Mouse (Mus musculus) thymus, adult 18-20 months (tissue): ENCODE results near the gene Spi1.

Source experiments
- DNase-seq, 2 experiments: peaks; one replicate each; pipeline ENCODE4 v3.0.0; 2022; ENCODE audit warnings: mixed read lengths in 2 of 2

The Spi1 gene

DNA sequence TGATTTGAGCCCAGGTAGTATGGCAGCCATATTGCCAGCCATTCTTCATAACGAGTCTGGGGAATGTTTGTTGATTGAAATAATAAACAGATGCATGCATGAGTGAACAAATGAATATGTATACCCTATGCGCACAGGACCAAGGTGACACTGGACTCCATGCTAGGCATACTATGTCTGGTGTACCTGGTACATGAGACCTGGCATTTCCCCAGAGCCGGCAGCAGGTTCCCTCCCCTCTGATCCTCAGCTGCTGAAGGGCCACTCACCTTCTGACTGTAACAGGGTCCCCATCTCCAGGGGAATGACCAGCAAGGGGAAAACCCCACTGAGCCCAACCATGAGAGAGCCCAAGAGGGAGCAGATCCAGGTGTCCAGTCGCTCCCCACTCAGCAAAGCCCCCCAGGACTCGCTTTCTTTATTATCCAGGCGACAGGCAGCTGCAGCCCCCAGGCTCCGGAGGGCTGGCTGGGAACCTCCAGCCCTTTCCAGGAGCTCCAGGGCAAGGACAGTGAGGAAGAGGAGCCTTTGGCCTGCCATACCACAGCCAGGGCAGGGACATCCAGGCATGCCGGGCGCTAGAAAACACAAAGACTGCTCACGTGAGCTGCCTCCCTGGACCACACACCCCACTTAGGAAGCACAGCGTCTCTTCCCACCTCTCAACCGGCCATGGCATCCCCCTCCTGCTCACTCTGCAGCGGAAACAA is 13.9 kb upstream of the Spi1 start:
- no peak for DNase-seq

- no peak for DNase-seq
These were observed 13.4 kb upstream of the Spi1 start for GRCm38 (mm10) chr2:91068872-91069165.

DNA sequence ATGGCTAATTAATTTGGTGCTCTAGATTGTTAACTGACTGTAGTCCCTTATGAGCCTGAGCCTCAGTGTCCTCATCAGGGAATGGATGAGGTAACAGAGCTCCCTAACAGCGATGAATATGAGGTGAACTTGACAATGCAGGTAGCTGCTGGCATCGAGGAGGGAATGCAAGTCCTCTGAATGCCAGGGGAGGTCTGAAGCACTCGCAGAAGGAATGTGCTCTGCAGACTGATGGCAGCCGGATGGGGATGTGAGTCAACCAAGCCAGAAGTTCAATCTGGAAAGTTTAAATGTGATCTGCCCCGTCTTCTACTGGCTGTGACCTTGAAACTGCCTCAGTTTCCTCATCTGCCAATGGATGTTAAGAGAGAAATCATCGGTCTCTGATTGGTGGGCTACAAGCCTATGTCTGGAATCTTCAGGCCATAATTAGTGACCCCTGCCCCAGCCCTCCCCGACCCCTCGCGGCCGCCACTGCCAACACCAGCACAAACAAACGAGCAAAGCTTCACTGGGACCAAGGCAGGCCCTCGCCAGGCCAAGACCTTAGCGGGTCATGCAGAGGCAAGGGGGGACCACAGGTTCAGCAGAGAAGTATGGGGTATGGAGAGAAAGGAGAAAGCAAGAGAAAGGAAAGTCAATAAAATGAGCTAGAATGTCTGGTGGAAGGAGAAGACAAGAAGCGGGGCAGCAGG is 12.7 kb upstream of the Spi1 start:
- DNase-seq: no peak

DNA sequence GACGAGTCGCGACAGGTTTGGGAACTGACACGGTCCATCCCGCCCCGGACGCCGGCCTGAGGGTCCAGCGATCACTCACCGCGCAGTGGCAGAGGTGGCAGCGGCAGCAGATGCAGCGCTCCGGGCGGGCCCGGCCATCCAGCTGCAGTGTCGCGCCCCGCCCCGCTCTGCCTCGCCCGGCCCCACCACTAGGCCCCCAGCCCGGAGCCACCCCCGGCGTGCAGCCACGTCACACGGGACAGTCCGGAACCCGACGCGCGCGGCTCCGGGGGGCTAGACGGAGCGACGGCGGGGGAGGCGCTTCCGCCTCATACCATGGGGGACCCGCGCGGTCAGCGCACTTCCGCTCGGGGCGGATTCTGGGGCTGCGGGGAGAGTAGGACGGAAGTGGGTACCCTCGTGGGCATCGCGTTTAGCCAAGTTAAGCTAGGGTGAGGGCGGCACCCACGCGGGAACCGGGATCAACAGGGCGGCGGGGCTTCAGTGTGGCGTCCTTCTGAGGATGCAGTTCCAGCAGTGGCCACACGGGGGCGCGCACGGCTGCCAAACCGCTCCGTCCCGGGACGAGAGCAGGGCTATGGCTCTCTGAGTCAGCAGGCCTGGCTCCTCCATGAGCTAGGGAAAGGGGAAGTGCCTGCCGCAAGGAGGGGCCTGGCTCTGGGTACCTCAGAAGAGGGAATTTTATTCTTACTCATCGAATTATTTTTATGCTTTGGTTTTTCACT is 12.0 kb upstream of the Spi1 start, which contains the start of gene Slc39a13:
TSS of gene Slc39a13 (minus strand) at position 342 of the 725 bp plus-strand sequence.
- DNase-seq: peak; percentile 93 to 94

GRCm38 (mm10) chr2:91071059-91071458 is 11.1 kb upstream of the Spi1 start:
- DNase-seq: no peak

- no peak for DNase-seq
These were observed 10.1 kb upstream of the Spi1 start for GRCm38 (mm10) chr2:91072092-91072491.

DNA sequence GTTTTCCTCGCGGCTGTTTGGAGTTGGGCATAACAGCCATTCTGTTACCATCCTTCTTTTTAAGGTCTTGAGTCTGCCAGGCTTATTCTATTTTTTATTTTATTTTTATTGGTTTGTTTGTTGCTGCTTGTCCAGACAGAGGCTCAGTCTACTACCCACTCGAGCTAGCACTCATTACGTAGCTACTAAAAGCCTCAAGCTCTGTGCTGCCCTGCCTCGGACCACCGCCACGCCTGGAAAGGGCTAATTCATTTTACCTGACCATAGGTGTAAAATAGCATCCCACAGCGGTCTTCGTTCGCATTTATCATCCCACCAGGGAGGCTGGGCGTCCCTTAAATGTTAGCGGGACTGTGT is 4.3 kb upstream of the Spi1 start:
- DNase-seq: no peak

- no peak for DNase-seq
These were observed 3.7 kb upstream of the Spi1 start for GRCm38 (mm10) chr2:91078314-91079025.

GRCm38 (mm10) chr2:91079026-91079384 is 3.2 kb upstream of the Spi1 start:
- DNase-seq: no peak

DNA sequence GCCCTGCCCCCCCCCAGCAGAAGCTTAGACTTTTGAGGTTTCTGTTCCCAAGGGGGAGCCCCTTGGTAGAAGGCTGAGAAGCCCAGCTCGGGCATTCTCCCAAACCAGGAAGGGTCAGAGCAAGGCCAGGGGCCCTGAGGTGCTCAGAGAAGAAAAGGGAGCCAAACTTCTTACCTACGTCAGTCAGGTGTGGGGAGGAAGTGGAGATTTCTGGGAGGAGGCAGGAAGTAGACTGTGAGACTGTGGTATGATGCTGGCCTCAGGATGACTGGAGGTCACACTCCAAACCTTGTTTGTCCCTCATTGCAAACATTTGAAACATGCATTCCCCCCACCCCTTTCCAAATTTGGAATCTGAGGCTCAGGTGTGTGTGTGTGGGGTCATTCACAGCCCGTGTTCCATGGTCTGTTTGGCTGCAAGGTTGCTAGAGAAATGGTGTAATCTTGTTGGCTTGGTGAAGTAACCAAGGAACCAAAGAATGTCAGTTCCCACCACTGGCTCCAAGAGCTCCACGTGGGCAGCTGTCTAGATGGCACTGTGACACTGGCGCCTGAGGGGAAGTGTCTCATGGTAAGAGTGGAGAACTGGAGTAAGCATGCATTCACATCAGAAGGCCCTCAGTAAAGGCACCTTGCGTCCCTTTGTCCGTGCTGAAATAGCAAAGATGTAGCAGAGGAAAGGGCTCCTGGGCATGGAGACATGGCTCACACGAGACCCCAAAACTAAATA is 1.2 kb upstream of the Spi1 start:
- DNase-seq: no peak

- DNase-seq: peak; percentile 62 to 75
These were observed 654 bp downstream of the Spi1 start for GRCm38 (mm10) chr2:91082844-91083243.

GRCm38 (mm10) chr2:91083366-91083940 is 1.3 kb downstream of the Spi1 start:
- DNase-seq: no peak

GRCm38 (mm10) chr2:91084179-91084820 is 2.1 kb downstream of the Spi1 start:
- DNase-seq: no peak

- DNase-seq: no peak
These were observed 3.6 kb downstream of the Spi1 start for GRCm38 (mm10) chr2:91085494-91086391.

DNA sequence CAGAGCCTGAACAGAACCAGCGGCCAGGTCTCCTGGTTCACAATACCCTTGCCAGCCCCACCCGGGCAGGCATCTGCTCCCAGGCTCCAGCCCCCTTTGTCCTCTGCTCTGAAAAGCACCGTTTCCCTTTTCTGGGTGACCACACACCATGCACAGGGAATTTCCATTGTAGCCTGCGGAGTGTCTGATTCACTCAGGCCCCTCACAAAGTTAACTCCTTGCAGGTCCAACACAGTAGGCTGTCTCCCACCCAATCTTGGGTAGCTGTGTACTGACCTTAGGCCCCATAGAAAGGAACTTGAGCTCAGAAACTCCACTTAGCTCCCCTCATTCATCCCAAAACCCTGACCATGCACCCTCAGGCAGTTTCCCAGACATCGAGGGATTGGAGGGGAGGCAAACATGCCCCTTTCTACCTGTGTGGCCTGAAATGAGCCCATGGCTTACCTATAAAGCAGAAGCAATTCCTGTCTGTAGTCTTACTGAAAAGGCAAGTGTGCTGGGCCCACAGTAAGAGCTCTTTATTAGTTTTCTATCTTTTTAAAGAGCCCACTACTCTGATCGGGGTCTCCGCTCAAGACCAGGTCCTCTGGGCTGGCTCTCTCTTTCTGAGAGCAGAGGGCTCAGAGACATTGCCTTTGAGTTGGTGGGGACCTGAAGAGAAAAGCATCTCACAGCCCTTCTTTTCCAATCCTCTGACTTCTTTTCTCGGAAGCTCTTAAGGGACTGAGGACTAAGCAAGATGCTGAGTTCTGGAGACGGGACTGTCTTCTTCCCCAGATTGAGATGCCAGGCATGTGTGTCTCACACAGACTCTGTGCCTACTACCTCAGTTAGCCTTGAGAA is 4.4 kb downstream of the Spi1 start:
- DNase-seq: no peak

- DNase-seq: no peak
These were observed 5.3 kb downstream of the Spi1 start for GRCm38 (mm10) chr2:91087453-91087852.

GRCm38 (mm10) chr2:91088987-91089386 is 6.8 kb downstream of the Spi1 start:
- no peak for DNase-seq

- no peak for DNase-seq
These were observed 8.0 kb downstream of the Spi1 start for GRCm38 (mm10) chr2:91090208-91090607.

DNA sequence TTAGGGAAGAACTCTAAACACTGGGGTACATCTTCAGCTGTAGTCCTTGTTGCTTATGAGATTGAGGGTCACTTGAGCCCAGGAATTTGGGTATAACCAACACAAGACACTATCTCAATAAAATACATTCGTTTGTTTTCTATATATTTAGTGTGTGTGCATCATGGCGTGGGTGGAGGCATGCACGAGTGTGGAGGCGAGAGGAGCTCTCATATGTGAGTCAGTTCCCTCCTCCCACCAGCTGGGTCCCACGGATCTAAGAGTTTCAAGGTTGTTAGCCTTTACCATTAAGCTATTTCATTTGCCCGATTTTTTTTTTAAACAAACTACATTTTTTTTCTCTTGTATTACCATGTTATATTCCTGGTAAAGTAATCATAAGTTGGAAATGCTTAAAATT is 8.6 kb downstream of the Spi1 start:
- DNase-seq: no peak

- DNase-seq: no peak
These were observed 14.3 kb downstream of the Spi1 start for GRCm38 (mm10) chr2:91096524-91096923.
